Mouse (Mus musculus) neural tube, embryonic 15.5 days (tissue): Measurements from ENCODE around the gene Gng12. TPM values are rescaled to one million over a fixed set of nuclear protein-coding genes. Genes with fewer than 3 reads are reported as not detected.

Experiments used
- ATAC-seq: fragments of 200-750 bp; cut with Nextera tagmentation; 2 replicates; pipeline ENCODE4 v1.8.0; 2017; ENCODE audit warnings: mild to moderate bottlenecking, moderate TSS enrichment, moderate library complexity; ENCODE audit not compliant: low FRiP score
- H3K27ac ChIP-seq: fragments of 300-500 bp; sonication (generic); replicated peaks from 2 replicates; pipeline ENCODE4 v1.5.1; 2015; ENCODE audit warnings: mild to moderate bottlenecking, inconsistent platforms
- H3K27me3 ChIP-seq: fragments of 300-500 bp; sonication (generic); replicated peaks from 2 replicates; pipeline ENCODE4 v1.6.1; 2015; ENCODE audit warnings: inconsistent platforms
- H3K36me3 ChIP-seq: fragments of 300-500 bp; sonication (generic); 2 replicates; pipeline ENCODE4 v1.6.1; 2015; ENCODE audit warnings: inconsistent platforms
- H3K4me1 ChIP-seq: fragments of 300-500 bp; sonication (generic); 2 replicates; pipeline ENCODE4 v1.6.1; 2015; ENCODE audit warnings: inconsistent platforms
- H3K4me2 ChIP-seq: fragments of 300-500 bp; sonication (generic); 2 replicates; pipeline ENCODE4 v1.6.1; 2015; ENCODE audit warnings: inconsistent platforms, mild to moderate bottlenecking, moderate library complexity
- H3K4me3 ChIP-seq: fragments of 300-500 bp; sonication (generic); replicated peaks from 2 replicates; pipeline ENCODE4 v1.5.1; 2015; ENCODE audit warnings: mild to moderate bottlenecking, inconsistent platforms
- H3K9ac ChIP-seq: fragments of 300-500 bp; sonication (generic); replicated peaks from 2 replicates; pipeline ENCODE4 v1.6.1; 2015; ENCODE audit warnings: mild to moderate bottlenecking, inconsistent platforms
- H3K9me3 ChIP-seq: fragments of 300-500 bp; sonication (generic); replicated peaks from 2 replicates; pipeline ENCODE4 v1.6.1; 2016; ENCODE audit warnings: inconsistent platforms
- WGBS: fragments of 180-500 bp; shearing (Covaris S2); methylation state at CpG from one replicate; pipeline ENCODE4 v1.1.7; 2015; ENCODE audit warnings: mixed read lengths; 5-methylcytosine and 5-hydroxymethylcytosine counted together
- polyA plus RNA-seq: library from polyadenylated mRNA; unstranded; fragments of >200 nt; fragmentation: Nextera tagmentation; extraction: Ambion mirVana; gene quantifications from 2 replicates; pipeline ENCODE4 v1.2.1, GENCODE M21; 2015

Gng12 gene
- polyA plus RNA-seq, 1 experiment from 2014 or later = 65.9 TPM

- no peaks in the 10 kb centered on the region for H3K27me3 ChIP-seq
- no peaks in the 10 kb centered on the region for H3K4me1 ChIP-seq
- H3K9ac ChIP-seq = no peak overlapping the region
- H3K4me2 ChIP-seq = no peak overlapping the region
- no peaks in the 10 kb centered on the region for H3K36me3 ChIP-seq
- no peak overlapping the region for H3K4me3 ChIP-seq
- no peak for ATAC-seq
- WGBS = 87% methylated on average over 2 of the region's 2 CpGs
- no peaks in the 10 kb centered on the region for H3K9me3 ChIP-seq
- H3K27ac ChIP-seq = no peak overlapping the region
These were observed 102.4 kb downstream of the Gng12 start for GRCm38 (mm10) chr6:66998645-66999044.

DNA sequence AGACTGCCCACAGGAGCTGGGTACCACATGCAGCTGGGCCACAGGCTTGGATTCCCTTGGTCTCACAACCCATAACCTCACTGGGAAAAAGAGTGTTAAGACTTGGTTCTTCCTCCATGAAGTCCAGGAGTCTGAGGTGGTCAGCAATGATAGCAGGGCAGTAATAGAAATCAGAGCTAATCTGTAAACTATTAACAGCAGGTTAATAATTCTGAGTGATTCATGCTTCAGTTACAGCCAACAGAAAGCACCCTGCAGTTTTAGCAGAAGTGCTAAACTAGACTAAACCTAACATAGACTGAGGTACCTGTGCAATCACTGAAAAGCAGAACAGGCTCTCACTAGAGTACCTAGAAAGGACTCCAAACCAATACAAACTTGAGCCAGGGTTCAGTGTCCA, 103.6 kb downstream of the Gng12 start:
- no peaks in the 10 kb centered on the region for H3K4me1 ChIP-seq

DNA sequence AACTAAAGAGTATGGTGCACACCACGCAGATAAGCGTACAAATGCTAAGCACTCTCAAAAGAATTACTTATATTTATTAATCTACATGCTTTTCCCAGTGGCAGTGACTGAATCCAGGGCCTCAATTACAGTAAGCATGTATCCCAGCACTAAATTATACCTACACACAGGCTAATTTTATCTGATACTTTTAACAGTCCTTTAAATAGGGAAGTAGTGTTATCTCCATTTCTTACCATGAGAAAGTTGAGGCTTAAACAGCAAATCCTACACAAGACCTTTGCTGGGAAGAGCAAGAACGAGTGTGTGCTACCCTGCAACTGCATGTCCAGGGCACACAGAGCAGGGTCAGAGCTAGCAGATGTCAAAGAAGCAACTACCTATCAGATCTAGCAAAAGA, 113.7 kb downstream of the Gng12 start:
- H3K9ac ChIP-seq = no peak overlapping the region
- 84% methylated on average over 3 of the region's 3 CpGs for WGBS
- H3K27me3 ChIP-seq = no peaks in the 10 kb centered on the region
- ATAC-seq = no peak
- H3K36me3 ChIP-seq = no peaks in the 10 kb centered on the region
- no peak overlapping the region for H3K4me2 ChIP-seq
- no peaks in the 10 kb centered on the region for H3K9me3 ChIP-seq
- H3K27ac ChIP-seq = 0 out of 2 replicates have a peak overlapping the region, but pooled peaks have one; percentile 18
- H3K4me3 ChIP-seq = no peak overlapping the region
- H3K4me1 ChIP-seq = peaks cover 11% of the 10 kb centered on the region

More for the DNA sequence above, 103.6 kb downstream of the Gng12 start:
- H3K27me3 ChIP-seq = no peaks in the 10 kb centered on the region
- no peak overlapping the region for H3K4me3 ChIP-seq
- H3K4me2 ChIP-seq = no peak overlapping the region
- H3K36me3 ChIP-seq = no peaks in the 10 kb centered on the region
- H3K9ac ChIP-seq = no peak overlapping the region
- no peak overlapping the region for H3K27ac ChIP-seq
- no peak for ATAC-seq
- H3K9me3 ChIP-seq = no peaks in the 10 kb centered on the region

- Histone ChIP-seq H3K9ac (no peak overlapping the region), H3K9me3 (no peaks in the 10 kb centered on the region), H3K27ac (peak overlapping the region; percentile 38; the same call in 1 of the 2 replicates), H3K4me3 (no peak overlapping the region), H3K27me3 (no peaks in the 10 kb centered on the region), H3K4me2 (no peak overlapping the region), H3K36me3 (no peaks in the 10 kb centered on the region), H3K4me1 (peaks cover 11% of the 10 kb centered on the region)
- peak; percentile 73 for ATAC-seq
- 41% methylated on average over 7 of the region's 7 CpGs for WGBS
These were observed 114.4 kb downstream of the Gng12 start for GRCm38 (mm10) chr6:67010370-67011216.

DNA sequence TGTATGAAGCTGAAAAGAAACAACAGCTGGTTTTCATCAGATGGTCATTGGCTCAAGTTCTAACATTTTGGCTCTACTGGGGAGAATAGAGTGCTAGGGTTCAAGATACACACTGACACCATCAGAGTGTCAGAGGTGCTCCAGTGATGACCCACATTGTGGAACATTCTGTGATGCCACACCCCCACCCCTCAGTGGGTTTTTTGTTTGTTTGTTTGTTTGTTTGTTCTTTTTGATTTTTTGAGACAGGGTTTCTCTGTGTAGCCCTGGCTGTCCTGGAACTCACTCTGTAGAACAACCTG, 115.0 kb downstream of the Gng12 start:
- Histone ChIP-seq H3K4me1 (peaks cover 11% of the 10 kb centered on the region), H3K4me3 (no peak overlapping the region), H3K27me3 (no peaks in the 10 kb centered on the region), H3K9me3 (no peaks in the 10 kb centered on the region), H3K36me3 (no peaks in the 10 kb centered on the region), H3K27ac (0 out of 2 replicates have a peak overlapping the region, but pooled peaks have one; percentile 38), H3K9ac (no peak overlapping the region), H3K4me2 (no peak overlapping the region)
- ATAC-seq = no peak

- H3K4me3 ChIP-seq = no peak overlapping the region
- 88% methylated on average over 6 of the region's 6 CpGs for WGBS
- no peak overlapping the region for H3K27ac ChIP-seq
- no peak overlapping the region for H3K9ac ChIP-seq
- H3K36me3 ChIP-seq = no peaks in the 10 kb centered on the region
- no peak overlapping the region for H3K4me2 ChIP-seq
- peaks cover 11% of the 10 kb centered on the region for H3K4me1 ChIP-seq
- no peaks in the 10 kb centered on the region for H3K9me3 ChIP-seq
- ATAC-seq = no peak
- H3K27me3 ChIP-seq = no peaks in the 10 kb centered on the region
These were observed 117.2 kb downstream of the Gng12 start for GRCm38 (mm10) chr6:67013293-67013948.

DNA sequence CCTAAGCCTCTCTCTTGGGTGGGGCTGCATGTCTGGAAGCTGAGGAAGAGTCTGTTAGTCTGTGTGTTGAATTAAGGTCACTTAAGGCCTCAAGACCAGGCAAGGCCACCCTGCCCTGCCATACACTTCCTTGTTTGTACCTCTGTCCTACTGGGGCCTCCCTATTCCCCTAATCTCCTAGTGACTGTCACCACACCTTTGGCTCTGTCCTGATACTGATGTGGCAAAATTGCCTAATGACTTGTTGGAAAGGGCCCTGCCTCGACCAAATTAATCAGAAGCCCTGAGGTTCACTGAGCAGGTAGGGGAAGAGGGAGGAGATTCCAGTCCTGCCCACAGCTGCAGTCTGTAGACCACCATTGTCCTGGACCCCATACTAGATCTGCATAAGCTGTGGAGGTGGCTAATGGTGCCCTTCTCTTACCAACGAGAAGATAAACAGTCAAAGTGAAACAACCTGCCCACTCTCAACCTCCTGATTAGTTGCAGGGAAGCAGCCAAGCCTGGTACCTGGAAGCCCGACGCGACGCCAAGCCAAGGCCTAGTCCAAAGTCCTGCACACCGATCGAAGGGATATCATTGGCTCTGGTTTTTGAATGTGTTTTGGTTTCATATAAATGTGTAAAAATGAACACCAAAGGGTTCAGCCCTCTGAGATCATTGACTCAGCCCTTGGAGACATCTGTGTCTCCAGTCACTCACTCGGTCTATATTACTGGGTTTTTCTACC, 117.9 kb downstream of the Gng12 start:
- Histone ChIP-seq H3K4me3 (no peak overlapping the region), H3K27me3 (no peaks in the 10 kb centered on the region), H3K36me3 (no peaks in the 10 kb centered on the region), H3K27ac (no peak overlapping the region), H3K9me3 (no peaks in the 10 kb centered on the region), H3K4me1 (peaks cover 11% of the 10 kb centered on the region), H3K9ac (no peak overlapping the region), H3K4me2 (no peak overlapping the region)
- no peak for ATAC-seq
- 94% methylated on average over 9 of the region's 9 CpGs for WGBS

DNA sequence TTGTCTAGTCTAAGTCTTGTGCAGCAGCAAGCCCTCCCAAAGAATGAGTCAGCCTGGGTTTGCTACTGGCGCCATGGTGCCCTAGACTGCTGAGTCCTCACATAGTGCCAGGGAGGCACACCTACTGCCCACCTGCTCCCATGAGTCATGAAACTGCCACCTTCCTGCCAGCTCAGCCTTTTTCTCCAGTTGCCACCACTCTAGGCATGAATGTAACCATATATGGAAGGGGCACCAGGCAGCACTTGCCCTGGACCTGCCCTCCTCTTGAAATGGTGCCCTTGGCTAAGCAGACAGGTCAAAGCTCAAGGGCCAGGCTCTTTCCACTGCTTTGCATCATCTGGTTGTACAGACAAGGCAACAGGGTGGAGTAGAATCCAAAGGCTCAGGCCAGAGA, 118.5 kb downstream of the Gng12 start:
- Histone ChIP-seq H3K27me3 (no peaks in the 10 kb centered on the region), H3K4me2 (no peak overlapping the region), H3K36me3 (no peaks in the 10 kb centered on the region), H3K9me3 (no peaks in the 10 kb centered on the region), H3K4me1 (peaks cover 11% of the 10 kb centered on the region), H3K27ac (no peak overlapping the region), H3K9ac (no peak overlapping the region), H3K4me3 (no peak overlapping the region)
- no peak for ATAC-seq
- 92% methylated on average over 1 of the region's 1 CpGs for WGBS

GRCm38 (mm10) chr6:67015739-67016519, 119.7 kb downstream of the Gng12 start:
- Histone ChIP-seq H3K4me3 (no peak overlapping the region), H3K4me1 (peaks cover 3% of the 10 kb centered on the region), H3K4me2 (no peak overlapping the region), H3K36me3 (no peaks in the 10 kb centered on the region), H3K9me3 (no peaks in the 10 kb centered on the region), H3K27me3 (no peaks in the 10 kb centered on the region), H3K27ac (no peak overlapping the region), H3K9ac (no peak overlapping the region)
- WGBS = 83% methylated on average over 8 of the region's 8 CpGs
- ATAC-seq = no peak

GRCm38 (mm10) chr6:67016520-67017111, 120.4 kb downstream of the Gng12 start:
- no peak overlapping the region for H3K27ac ChIP-seq
- no peaks in the 10 kb centered on the region for H3K36me3 ChIP-seq
- no peak overlapping the region for H3K9ac ChIP-seq
- no peak overlapping the region for H3K4me3 ChIP-seq
- H3K9me3 ChIP-seq = no peaks in the 10 kb centered on the region
- WGBS = 72% methylated on average over 7 of the region's 7 CpGs
- no peaks in the 10 kb centered on the region for H3K27me3 ChIP-seq
- ATAC-seq = no peak
- H3K4me1 ChIP-seq = peaks cover 3% of the 10 kb centered on the region; the same call in 1 of the 2 replicates
- H3K4me2 ChIP-seq = no peak overlapping the region

DNA sequence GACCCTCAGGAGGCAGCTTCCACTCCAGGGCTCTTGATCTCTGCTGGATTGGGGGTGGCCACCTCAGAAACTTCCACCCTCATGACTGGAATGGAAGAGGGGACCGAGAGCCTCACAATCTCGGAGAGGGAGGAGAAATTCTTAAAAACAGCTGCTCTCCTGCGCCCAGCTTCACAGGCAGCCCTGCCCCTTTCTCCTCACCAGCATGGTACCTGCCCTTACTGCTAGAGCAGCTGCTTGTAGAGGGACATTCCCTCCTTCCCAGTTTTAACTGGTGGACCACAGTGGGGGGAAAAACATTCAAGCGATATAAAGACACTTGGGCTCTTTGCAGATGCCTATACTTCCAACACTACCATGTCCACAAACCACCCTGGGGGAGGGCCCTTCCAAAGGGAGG, 122.2 kb downstream of the Gng12 start:
- Histone ChIP-seq H3K4me2 (no peak overlapping the region), H3K4me1 (peaks cover 3% of the 10 kb centered on the region; the same call in 1 of the 2 replicates), H3K27ac (no peak overlapping the region), H3K36me3 (no peaks in the 10 kb centered on the region), H3K27me3 (no peaks in the 10 kb centered on the region), H3K9ac (no peak overlapping the region), H3K4me3 (no peak overlapping the region), H3K9me3 (no peaks in the 10 kb centered on the region)
- 63% methylated on average over 4 of the region's 4 CpGs for WGBS
- ATAC-seq = no peak
